Mouse (Mus musculus) embryonic fibroblast, embryonic 13.5 days (primary cell): Measurements from ENCODE around the gene Crcp.

Source experiments
- CTCF ChIP-seq: IDR thresholded peaks from 2 replicates; pipeline ENCODE4 v1.5.1; 2011; ENCODE audit warnings: mild to moderate bottlenecking, control low read depth, low read length, moderate library complexity, borderline replicate concordance; ENCODE audit not compliant: insufficient read depth
- POLR2A ChIP-seq: IDR thresholded peaks from 2 replicates; pipeline ENCODE4 v1.6.1; 2011; ENCODE audit warnings: low read depth, mild to moderate bottlenecking, control low read depth, low read length, moderate library complexity

GRCm38 (mm10) chr5:130009784-130010183 is 19.3 kb upstream of the Crcp start:
- TF ChIP-seq POLR2A: no peak
- no peak for TF ChIP-seq CTCF
